Mouse (Mus musculus) embryo, embryonic 11.5 days (tissue): ENCODE data around the gene Sbno2.

Source experiments
- DNase-seq: peaks from one replicate; pipeline ENCODE4 v3.0.0-alpha.2; 2012; ENCODE audit warnings: low read depth, low spot score

Gene Sbno2

GRCm38 (mm10) chr10:80092690-80093089 is 12.7 kb downstream of the Sbno2 start:
- DNase-seq = no peak

- DNase-seq = no peak
Observed at GRCm38 (mm10) chr10:80091527-80091926, 13.8 kb downstream of the Sbno2 start.

- DNase-seq = no peak
Observed at GRCm38 (mm10) chr10:80089146-80089545, 16.2 kb downstream of the Sbno2 start.

GRCm38 (mm10) chr10:80087483-80087882 is 17.9 kb downstream of the Sbno2 start:
- DNase-seq = no peak

GRCm38 (mm10) chr10:80086847-80087246 is 18.5 kb downstream of the Sbno2 start:
- DNase-seq = no peak

GRCm38 (mm10) chr10:80084817-80085487 is 20.4 kb downstream of the Sbno2 start:
- DNase-seq = no peak

GRCm38 (mm10) chr10:80081075-80081474 is 24.3 kb downstream of the Sbno2 start:
- DNase-seq = no peak

- DNase-seq = no peak
Observed at GRCm38 (mm10) chr10:80080396-80081070, 24.8 kb downstream of the Sbno2 start.

GRCm38 (mm10) chr10:80078366-80078765 is 27.0 kb downstream of the Sbno2 start:
- DNase-seq = no peak

- no peak for DNase-seq
Observed at GRCm38 (mm10) chr10:80077312-80077711, 28.1 kb downstream of the Sbno2 start.

GRCm38 (mm10) chr10:80076386-80076785 is 29.0 kb downstream of the Sbno2 start:
- DNase-seq = no peak

- no peak for DNase-seq
Observed at GRCm38 (mm10) chr10:80075924-80076323, 29.4 kb downstream of the Sbno2 start.

- no peak for DNase-seq
Observed at GRCm38 (mm10) chr10:80074813-80075601, 30.4 kb downstream of the Sbno2 start.

- DNase-seq = no peak
Observed at GRCm38 (mm10) chr10:80072623-80073489, 32.5 kb downstream of the Sbno2 start.

GRCm38 (mm10) chr10:80071516-80071900 is 33.9 kb downstream of the Sbno2 start:
- no peak for DNase-seq

GRCm38 (mm10) chr10:80070837-80071515 is 34.4 kb downstream of the Sbno2 start:
- DNase-seq = no peak

GRCm38 (mm10) chr10:80069948-80070450 is 35.4 kb downstream of the Sbno2 start:
- DNase-seq = no peak

- no peak for DNase-seq
Observed at GRCm38 (mm10) chr10:80069251-80069650, 36.1 kb downstream of the Sbno2 start.

GRCm38 (mm10) chr10:80063877-80064650 is 41.3 kb downstream of the Sbno2 start:
- no peak for DNase-seq

GRCm38 (mm10) chr10:80063104-80063503 is 42.3 kb downstream of the Sbno2 start:
- no peak for DNase-seq
